Mouse (Mus musculus) ES-E14 (cell line): ENCODE data around the gene Lpin1. TPM values are rescaled to one million over a fixed set of nuclear protein-coding genes. Genes with fewer than 3 reads are reported as not detected.

Experiments
- DNase-seq: peaks from one replicate; pipeline ENCODE4 v3.0.0-alpha.2; 2013; ENCODE audit warnings: low read depth, low spot score
- H3K27ac ChIP-seq: 2 replicates; pipeline ENCODE4 v1.5.1; 2012; ENCODE audit warnings: low read depth, mild to moderate bottlenecking, low read length, moderate library complexity, mixed read lengths; ENCODE audit not compliant: poor library complexity, insufficient read depth, severe bottlenecking
- H3K36me3 ChIP-seq: 2 replicates; pipeline ENCODE4 v1.6.1; 2012; ENCODE audit warnings: mild to moderate bottlenecking, low read length, moderate library complexity, mixed read lengths; ENCODE audit not compliant: control insufficient read depth, poor library complexity, insufficient read depth, severe bottlenecking
- H3K4me1 ChIP-seq, 2 experiments: fragments of 150-350 bp in 1 of 2; sonication (generic) in 1 of 2; 2 replicates each; pipeline ENCODE4 v1.6.1; 2012; ENCODE audit warnings: low read length in 2 of 2, mild to moderate bottlenecking in 1 of 2, mixed read lengths in 1 of 2; ENCODE audit not compliant: control insufficient read depth in 2 of 2, insufficient read depth in 2 of 2, poor library complexity in 1 of 2
- H3K4me3 ChIP-seq, 2 experiments: fragments of 150-350 bp in 1 of 2; sonication (generic) in 1 of 2; 2 replicates each; pipeline ENCODE4 v1.5.1; 2012; ENCODE audit warnings: low read length in 2 of 2, low read depth in 1 of 2, mild to moderate bottlenecking in 1 of 2, mixed read lengths in 1 of 2; ENCODE audit not compliant: insufficient read depth in 1 of 2, poor library complexity in 1 of 2, severe bottlenecking in 1 of 2
- H3K9ac ChIP-seq: 2 replicates; pipeline ENCODE4 v1.6.1; 2012; ENCODE audit warnings: low read depth, mild to moderate bottlenecking, low read length, mixed read lengths; ENCODE audit not compliant: poor library complexity, insufficient read depth, severe bottlenecking
- H3K9me3 ChIP-seq: fragments of 150-350 bp; sonication (generic); 2 replicates; pipeline ENCODE4 v1.6.1; 2012; ENCODE audit warnings: low read depth, mild to moderate bottlenecking, low read length; ENCODE audit not compliant: control insufficient read depth, insufficient read depth
- CHD2 ChIP-seq: IDR thresholded peaks from 2 replicates; pipeline ENCODE4 v1.6.1; 2014; ENCODE audit warnings: mild to moderate bottlenecking, low read depth, low read length, inconsistent platforms
- HCFC1 ChIP-seq: IDR thresholded peaks from 2 replicates; pipeline ENCODE4 v1.6.1; 2012; ENCODE audit warnings: low read length, inconsistent platforms, borderline replicate concordance; ENCODE audit not compliant: insufficient read depth
- MAFK ChIP-seq: IDR thresholded peaks from 2 replicates; pipeline ENCODE4 v1.6.1; 2014; ENCODE audit warnings: mild to moderate bottlenecking, low read depth, low read length, inconsistent platforms; ENCODE audit not compliant: insufficient read depth
- ZC3H11A ChIP-seq: IDR thresholded peaks from 2 replicates; pipeline ENCODE4 v1.6.1; 2012; ENCODE audit warnings: low read depth, mild to moderate bottlenecking, inconsistent platforms, low read length, borderline replicate concordance
- ZNF384 ChIP-seq: IDR thresholded peaks from 2 replicates; pipeline ENCODE4 v1.6.1; 2012; ENCODE audit warnings: low read depth, low read length, inconsistent platforms
- in situ Hi-C, 2 experiments: fragments of 600-800 bp; cut with MboI; formaldehyde crosslinking; loops; one replicate each; pipeline ENCODE4 v1.15.1; 2025; ENCODE audit warnings: low sequenced_read_pairs in 2 of 2, inconsistent platforms in 1 of 2; ENCODE audit not compliant: unreplicated experiment in 2 of 2
- total RNA-seq: library from RNA; depleted of rRNA; stranded (reverse); fragments of 300-350 nt; gene quantifications from 2 replicates; pipeline ENCODE4 v1.2.3, GENCODE M21; 2012

Lpin1 gene
- total RNA-seq, 1 experiment: 15.8 TPM

GRCm38 (mm10) chr12:16649819-16650218 is 39.1 kb upstream of the Lpin1 start:
- in situ Hi-C loops: no loop called here
- Histone ChIP-seq H3K27ac (no peak overlapping the region), H3K4me1 (no peaks in the 10 kb centered on the region)

DNA sequence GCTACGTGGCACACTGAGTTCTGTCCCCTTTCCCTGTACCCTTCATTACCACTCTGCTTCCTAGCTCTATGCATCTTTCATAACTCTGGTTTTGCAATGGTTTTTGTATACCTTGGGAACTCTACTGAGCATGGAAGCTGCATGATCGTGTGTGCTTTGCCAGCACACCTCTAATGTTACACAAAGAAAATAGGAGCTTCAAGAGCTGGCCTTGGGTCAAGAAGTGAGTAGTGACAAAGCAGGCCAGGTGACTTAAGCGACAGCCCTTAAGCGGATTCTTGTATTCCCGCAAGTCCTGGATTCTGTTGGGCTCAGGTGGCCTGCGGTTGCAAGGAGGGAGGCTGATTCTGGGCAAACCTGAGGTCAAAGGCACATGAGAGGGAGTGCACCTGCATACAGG is 37.5 kb upstream of the Lpin1 start:
- in situ Hi-C loops: no loop called here
- H3K4me3 ChIP-seq: no peak overlapping the region
- no peak overlapping the region for H3K9ac ChIP-seq
- no peak for DNase-seq
- TF ChIP-seq MAFK (no peak), HCFC1 (no peak), ZNF384 (no peak), CHD2 (no peak), ZC3H11A (no peak)
- H3K9me3 ChIP-seq: no peaks in the 10 kb centered on the region
- H3K36me3 ChIP-seq: no peaks in the 10 kb centered on the region
- no peaks in the 10 kb centered on the region for H3K4me1 ChIP-seq
- H3K27ac ChIP-seq: no peak overlapping the region

More at GRCm38 (mm10) chr12:16649819-16650218, 39.1 kb upstream of the Lpin1 start:
- Histone ChIP-seq H3K9ac (no peak overlapping the region), H3K4me3 (no peak overlapping the region), H3K36me3 (no peaks in the 10 kb centered on the region), H3K9me3 (no peaks in the 10 kb centered on the region)
- no peak for DNase-seq
- TF ChIP-seq MAFK (no peak), HCFC1 (no peak)

DNA sequence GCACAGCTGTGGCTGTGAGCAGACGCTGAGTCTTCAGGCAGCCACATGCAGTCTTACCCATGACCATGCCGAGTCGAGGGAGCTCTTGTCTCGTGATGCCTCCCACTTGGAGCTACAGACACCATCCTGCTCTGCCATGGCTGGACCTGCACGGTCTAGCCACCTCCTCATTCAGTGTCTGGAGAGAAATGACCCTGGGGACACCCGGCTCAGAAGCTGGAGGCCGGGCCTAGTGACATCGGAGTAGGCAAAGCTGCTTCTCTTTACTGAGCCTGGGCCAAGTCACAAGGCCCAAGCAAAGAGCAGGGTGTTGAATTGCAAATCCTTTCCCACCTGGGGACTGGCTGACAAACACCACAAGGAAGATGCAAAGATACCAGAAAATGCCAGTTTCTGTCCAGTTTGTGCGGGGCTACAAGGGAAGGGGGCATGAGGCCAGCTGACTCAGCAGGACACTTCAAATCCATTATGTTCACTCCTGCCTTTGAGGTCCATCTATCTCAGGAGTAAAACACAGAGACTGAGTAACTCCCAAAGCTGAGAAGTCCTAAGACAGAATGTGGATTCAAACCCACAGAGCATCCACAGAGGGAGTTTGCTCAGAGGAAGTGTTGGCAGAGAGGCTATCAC is 36.1 kb upstream of the Lpin1 start:
- Histone ChIP-seq H3K36me3 (no peaks in the 10 kb centered on the region), H3K9ac (no peak overlapping the region), H3K9me3 (no peaks in the 10 kb centered on the region), H3K27ac (no peak overlapping the region), H3K4me3 (no peak overlapping the region), H3K4me1 (no peaks in the 10 kb centered on the region)
- DNase-seq: no peak
- in situ Hi-C loops: no loop called here
- TF ChIP-seq ZNF384 (no peak), MAFK (no peak), CHD2 (no peak), ZC3H11A (no peak), HCFC1 (no peak)

GRCm38 (mm10) chr12:16644698-16645097 is 33.9 kb upstream of the Lpin1 start:
- TF ChIP-seq ZC3H11A (no peak), MAFK (no peak), HCFC1 (no peak), CHD2 (no peak), ZNF384 (no peak)
- Histone ChIP-seq H3K4me3 (no peak overlapping the region), H3K4me1 (no peaks in the 10 kb centered on the region), H3K9me3 (no peaks in the 10 kb centered on the region), H3K36me3 (no peaks in the 10 kb centered on the region), H3K27ac (no peak overlapping the region), H3K9ac (no peak overlapping the region)
- DNase-seq: no peak
- in situ Hi-C loops: no loop called here
